In the genomic region with DNA sequence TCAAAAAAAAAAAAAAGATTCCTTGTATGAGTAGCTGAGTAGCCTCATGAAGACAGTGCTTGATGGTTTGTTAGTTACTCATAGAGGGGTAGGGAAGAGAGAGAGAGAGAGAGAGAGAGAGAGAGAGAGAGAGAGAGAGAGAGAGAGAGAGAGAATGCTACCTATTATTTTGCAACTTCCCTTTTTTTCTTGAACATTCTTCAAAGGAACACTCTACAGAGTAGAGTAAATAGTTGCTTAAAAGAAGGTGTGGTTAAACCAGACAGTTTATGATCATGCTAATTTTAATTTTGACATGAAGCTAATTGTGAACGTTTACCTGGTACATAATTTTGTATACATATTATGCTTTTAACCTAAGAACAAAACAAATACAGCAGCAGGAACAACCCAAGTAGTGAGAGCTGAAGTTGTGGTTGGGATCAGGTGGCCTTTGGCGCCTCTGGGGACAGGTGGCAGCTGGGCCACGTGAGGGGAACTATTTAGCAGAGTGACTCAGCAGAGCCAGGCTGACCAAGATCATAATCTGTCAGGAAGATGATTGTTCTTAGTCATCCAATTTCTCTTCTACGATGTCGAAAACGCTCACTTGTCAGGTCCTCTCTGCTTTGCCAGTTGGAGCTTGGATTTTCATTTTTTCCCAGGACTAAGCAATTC, we compare ENCODE assay signal across 11 mouse cellular contexts.
DNase-seq lines count a peak whose midpoint lies in the region; ATAC-seq and TF ChIP-seq lines count a peak whose summit lies in the region.
"Had no signal": no experiment of that assay in that cellular context is flagged by ENCODE, and none has a peak within 500 bp of the region (broad histone marks: within the 10 kb centered on the region; RNA-seq: fewer than 3 reads in every experiment).

No protein-coding gene starts in this region.

- DNase-seq in 3134 (ENCODE audit: extremely low read depth, insufficient read length, low spot score) (peak; percentile 64), 416B (ENCODE audit: low read depth) (peak; percentile 96)
- DNase-seq in c-Kit-positive CD71-negative TER-119-negative erythroid progenitor cells, embryonic 14.5 days (ENCODE audit: low read depth) = peak; percentile 49
- DNase-seq in spleen, adult 12 weeks (ENCODE audit: low spot score) = peak; percentile 15
- no peak for DNase-seq in kidney, adult 2 months
- DNase-seq in hindbrain, embryonic 14.5 days (ENCODE audit: low spot score) = no peak
- no peak for DNase-seq in cerebellum, adult 9-11 months
- DNase-seq: forebrain, postnatal 0 days had no signal

- no peak for ATAC-seq in hindbrain, embryonic 14.5 days (ENCODE audit: low FRiP score)
- ATAC-seq: forebrain, postnatal 0 days had no signal

- TF ChIP-seq CTCF in kidney, adult 2 months (conservative IDR thresholded peaks at IDR 0.05; ENCODE audit: insufficient read depth, insufficient read length, low read depth, low read length) = no peak

- H3K36me3 ChIP-seq in kidney, adult 2 months (ENCODE audit: control insufficient read depth, insufficient read depth, low read length) = no peaks in the 10 kb centered on the region
- no peaks in the 10 kb centered on the region for H3K36me3 ChIP-seq in hindbrain, embryonic 14.5 days (replicated peaks; ENCODE audit: control insufficient read depth, insufficient read depth)
- H3K36me3 ChIP-seq: heart, embryonic 13.5 days; midbrain, embryonic 12.5 days; stomach, embryonic 15.5 days had no signal

- no peak for TF ChIP-seq POLR2A in kidney, adult 2 months (IDR thresholded peaks at IDR 0.05; ENCODE audit: low read depth, low read length)

- peaks cover 4% of the 10 kb centered on the region for H3K4me1 ChIP-seq in kidney, adult 2 months (ENCODE audit: control insufficient read depth, insufficient read depth, low read length)
- no peaks in the 10 kb centered on the region for H3K4me1 ChIP-seq in hindbrain, embryonic 14.5 days (replicated peaks; ENCODE audit: control insufficient read depth, insufficient read depth, low read length)
- H3K4me1 ChIP-seq: heart, embryonic 13.5 days; midbrain, embryonic 12.5 days; stomach, embryonic 15.5 days had no signal

- H3K27ac ChIP-seq in kidney, adult 2 months (ENCODE audit: insufficient read depth, low read depth, low read length) = no peak overlapping the region
- H3K27ac ChIP-seq in hindbrain, embryonic 14.5 days = no peak overlapping the region
- H3K27ac ChIP-seq: heart, embryonic 13.5 days; midbrain, embryonic 12.5 days; stomach, embryonic 15.5 days had no signal

- no peak overlapping the region for H3K4me3 ChIP-seq in kidney, adult 2 months (ENCODE audit: insufficient read depth, low read depth, low read length)
- no peak overlapping the region for H3K4me3 ChIP-seq in hindbrain, embryonic 14.5 days (replicated peaks; ENCODE audit: low read length)
- H3K4me3 ChIP-seq: heart, embryonic 13.5 days; midbrain, embryonic 12.5 days; stomach, embryonic 15.5 days had no signal

- no peaks in the 10 kb centered on the region for H3K9me3 ChIP-seq in hindbrain, embryonic 14.5 days (ENCODE audit: control insufficient read depth, low read length)
- H3K9me3 ChIP-seq: heart, embryonic 13.5 days; midbrain, embryonic 12.5 days; stomach, embryonic 15.5 days had no signal

- no peaks in the 10 kb centered on the region for H3K27me3 ChIP-seq in kidney, adult 2 months (replicated peaks; ENCODE audit: control insufficient read depth, insufficient read depth, low read length)
- no peaks in the 10 kb centered on the region for H3K27me3 ChIP-seq in hindbrain, embryonic 14.5 days (ENCODE audit: control insufficient read depth, insufficient read depth, low read length)
- H3K27me3 ChIP-seq: heart, embryonic 13.5 days; stomach, embryonic 15.5 days had no signal

- no peak overlapping the region for H3K9ac ChIP-seq in hindbrain, embryonic 14.5 days
- H3K9ac ChIP-seq: forebrain, postnatal 0 days; heart, embryonic 13.5 days; midbrain, embryonic 12.5 days; stomach, embryonic 15.5 days had no signal

- H3K4me2 ChIP-seq in hindbrain, embryonic 14.5 days (replicated peaks) = no peak overlapping the region
- H3K4me2 ChIP-seq: heart, embryonic 13.5 days; midbrain, embryonic 12.5 days; stomach, embryonic 15.5 days had no signal

- 86% methylated on average over 6 of the region's 6 CpGs for WGBS in kidney, adult 2 months
- 87% methylated on average over 6 of the region's 6 CpGs for WGBS in hindbrain, embryonic 14.5 days

Comparison
In these comparisons a context has a peak if more than half of its experiments do, and no peak if none do; other contexts are left out.
1. DNase-seq: peak in 3134 (single experiment), 416B (single experiment), c-Kit-positive CD71-negative TER-119-negative erythroid progenitor cells, embryonic 14.5 days (single experiment) and spleen, adult 12 weeks (single experiment); none in kidney, adult 2 months (single experiment), hindbrain, embryonic 14.5 days (single experiment) and cerebellum, adult 9-11 months (single experiment).